ENCODE assay signal across 8 mouse cellular contexts in the genomic region with DNA sequence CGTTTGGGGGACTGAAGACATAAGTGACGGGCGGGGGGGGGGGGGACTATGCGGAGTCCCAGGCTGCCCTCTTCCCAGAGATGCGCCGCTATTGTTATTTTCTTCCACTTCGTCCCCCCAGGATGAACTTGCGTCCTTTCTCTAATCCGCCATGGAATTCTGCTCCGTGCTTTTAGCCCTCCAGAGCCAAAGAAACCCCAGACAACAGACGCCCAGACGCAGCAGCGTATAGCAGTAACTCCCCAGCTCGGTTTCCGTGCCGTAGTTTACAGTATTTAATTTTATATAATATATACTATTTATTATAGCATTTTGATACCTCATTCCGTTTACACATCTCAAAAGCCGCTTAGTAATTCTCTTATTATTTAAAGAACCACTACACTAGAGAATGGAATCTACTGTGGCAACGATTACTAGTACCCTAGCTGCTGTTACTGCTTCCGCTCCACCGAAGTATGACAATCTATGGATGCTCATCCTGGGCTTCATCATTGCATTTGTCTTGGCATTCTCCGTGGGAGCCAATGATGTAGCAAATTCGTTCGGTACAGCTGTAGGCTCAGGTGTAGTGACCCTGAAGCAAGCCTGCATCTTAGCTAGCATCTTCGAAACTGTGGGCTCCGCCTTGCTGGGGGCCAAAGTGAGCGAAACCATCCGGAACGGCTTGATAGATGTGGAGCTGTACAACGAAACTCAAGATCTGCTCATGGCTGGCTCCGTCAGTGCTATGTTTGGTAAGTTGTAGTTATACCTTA. TPM values are rescaled to one million over a fixed set of nuclear protein-coding genes. Genes with fewer than 3 reads are reported as not detected.
DNase-seq lines count a peak whose midpoint lies in the region; ATAC-seq and TF ChIP-seq lines count a peak whose summit lies in the region.

No protein-coding gene starts in this region.

- peak overlapping the region; percentile 86 for H3K4me3 ChIP-seq in kidney, adult 2 months (ENCODE audit: insufficient read depth, low read depth, low read length)
- H3K4me3 ChIP-seq in MEL (ENCODE audit: control insufficient read depth in 1 of 2, insufficient read depth in 1 of 2, low read depth in 2 of 2, low read length in 2 of 2) = peak overlapping the region; percentile 93 to 99
- peak overlapping the region; percentile 93 for H3K4me3 ChIP-seq in hindbrain, embryonic 11.5 days (ENCODE audit: low read depth, low read length)
- H3K4me3 ChIP-seq in liver, embryonic 15.5 days (replicated peaks) = peak overlapping the region; percentile 92

- peaks cover 28% of the 10 kb centered on the region for H3K79me2 ChIP-seq in MEL (ENCODE audit: control insufficient read depth, insufficient read depth, low read length, poor library complexity)

- no peak overlapping the region for H3K27ac ChIP-seq in kidney, adult 2 months (ENCODE audit: insufficient read depth, low read depth, low read length)
- 0 out of 2 replicates have a peak overlapping the region, but pooled peaks have one; percentile 24 for H3K27ac ChIP-seq in MEL (ENCODE audit: control insufficient read depth, low read depth, low read length)
- peak overlapping the region; percentile 85 for H3K27ac ChIP-seq in hindbrain, embryonic 11.5 days (ENCODE audit: low read depth, low read length)
- peak overlapping the region; percentile 93 for H3K27ac ChIP-seq in liver, embryonic 15.5 days (replicated peaks)

- H3K36me3 ChIP-seq in kidney, adult 2 months (ENCODE audit: control insufficient read depth, insufficient read depth, low read length) = peaks cover 2% of the 10 kb centered on the region
- peaks cover 9 to 29% of the 10 kb centered on the region in 2 experiments for H3K36me3 ChIP-seq in MEL (ENCODE audit: control insufficient read depth in 1 of 2, insufficient read depth in 2 of 2, low read length in 2 of 2)
- H3K36me3 ChIP-seq in hindbrain, embryonic 11.5 days (ENCODE audit: control insufficient read depth, insufficient read depth, low read length) = 0 out of 2 replicates have a peak, but pooled peaks cover 2% of the 10 kb centered on the region
- peaks cover 49% of the 10 kb centered on the region for H3K36me3 ChIP-seq in liver, embryonic 15.5 days (replicated peaks)

- ATAC-seq in hindbrain, embryonic 11.5 days (ENCODE audit: low FRiP score) = peak; percentile 7
- no peak for ATAC-seq in liver, embryonic 15.5 days (ENCODE audit: insufficient read depth)

- H3K9me3 ChIP-seq in MEL (replicated peaks; ENCODE audit: insufficient read depth, low read length) = no peaks in the 10 kb centered on the region
- H3K9me3 ChIP-seq in hindbrain, embryonic 11.5 days (ENCODE audit: control insufficient read depth, low read length) = no peaks in the 10 kb centered on the region
- H3K9me3 ChIP-seq in liver, embryonic 15.5 days (replicated peaks) = no peaks in the 10 kb centered on the region

- H3K27me3 ChIP-seq in kidney, adult 2 months (replicated peaks; ENCODE audit: control insufficient read depth, insufficient read depth, low read length) = no peaks in the 10 kb centered on the region
- no peaks in the 10 kb centered on the region for H3K27me3 ChIP-seq in MEL (ENCODE audit: control insufficient read depth in 1 of 2, insufficient read depth in 2 of 2, low read length in 2 of 2)
- H3K27me3 ChIP-seq in hindbrain, embryonic 11.5 days (ENCODE audit: control insufficient read depth, insufficient read depth, low read length) = no peaks in the 10 kb centered on the region
- H3K27me3 ChIP-seq in liver, embryonic 15.5 days = no peaks in the 10 kb centered on the region

- TF ChIP-seq CTCF in kidney, adult 2 months (conservative IDR thresholded peaks at IDR 0.05; ENCODE audit: insufficient read depth, insufficient read length, low read depth, low read length) = no peak
- TF ChIP-seq CTCF in MEL (IDR thresholded peaks at IDR 0.05 in 2 of 3, conservative IDR thresholded peaks at IDR 0.05 in 1 of 3; ENCODE audit: control insufficient read depth in 1 of 3, insufficient read depth in 1 of 3, low read depth in 2 of 3, low read length in 3 of 3, poor library complexity in 1 of 3, severe bottlenecking in 1 of 3) = no peak

- H3K4me2 ChIP-seq in hindbrain, embryonic 11.5 days (replicated peaks; ENCODE audit: low read depth, low read length) = peak overlapping the region; percentile 80
- H3K4me2 ChIP-seq in liver, embryonic 15.5 days = peak overlapping the region; percentile 67

- no peak for TF ChIP-seq RAD21 in MEL (IDR thresholded peaks at IDR 0.05; ENCODE audit: low read depth, low read length)

- H3K9ac ChIP-seq in MEL (ENCODE audit: control insufficient read depth, low read depth, low read length, poor library complexity, severe bottlenecking) = peak overlapping the region; percentile 99
- peak overlapping the region; percentile 96 for H3K9ac ChIP-seq in hindbrain, embryonic 11.5 days (ENCODE audit: low read depth, low read length)
- H3K9ac ChIP-seq in liver, embryonic 15.5 days = peak overlapping the region; percentile 95

- TF ChIP-seq EP300 in MEL (IDR thresholded peaks at IDR 0.05; ENCODE audit: low read depth in 1 of 2, low read length in 2 of 2) = no peak

- no peak for DNase-seq in kidney, adult 2 months
- no peak for DNase-seq in kidney, postnatal 25 days
- peak; percentile 37 for DNase-seq in MEL (ENCODE audit: low read depth, low spot score)
- DNase-seq in embryo, embryonic 11 days = peak; percentile 58
- DNase-seq in hindbrain, embryonic 11.5 days (ENCODE audit: low spot score) = peak; percentile 49
- peak; percentile 67 to 68 for DNase-seq in spleen, postnatal 10 days (ENCODE audit: low spot score in 2 of 2)
- no peak for DNase-seq in gastrocnemius, adult 8-10 months (ENCODE audit: low spot score in 2 of 2)

- TF ChIP-seq POLR2A in kidney, adult 2 months (IDR thresholded peaks at IDR 0.05; ENCODE audit: low read depth, low read length) = no peak
- TF ChIP-seq POLR2A in MEL (IDR thresholded peaks at IDR 0.05; ENCODE audit: control insufficient read depth in 1 of 2, insufficient read depth in 1 of 2, low read depth in 1 of 2, low read length in 2 of 2, poor library complexity in 1 of 2) = no peak

- 25% methylated on average over 31 of the region's 31 CpGs for WGBS in kidney, adult 2 months
- WGBS in hindbrain, embryonic 11.5 days = 29% methylated on average over 27 of the region's 31 CpGs
- WGBS in liver, embryonic 15.5 days (ENCODE audit: insufficient replicate concordance) = 18% methylated on average over 28 of the region's 31 CpGs

- peaks cover 7% of the 10 kb centered on the region; the same call in 1 of the 2 replicates for H3K4me1 ChIP-seq in kidney, adult 2 months (ENCODE audit: control insufficient read depth, insufficient read depth, low read length)
- peaks cover 2 to 22% of the 10 kb centered on the region in 2 experiments for H3K4me1 ChIP-seq in MEL (ENCODE audit: control insufficient read depth in 1 of 2, insufficient read depth in 2 of 2, low read length in 2 of 2)
- no peaks in the 10 kb centered on the region for H3K4me1 ChIP-seq in hindbrain, embryonic 11.5 days (replicated peaks; ENCODE audit: control insufficient read depth, insufficient read depth, low read length)
- peaks cover 66% of the 10 kb centered on the region for H3K4me1 ChIP-seq in liver, embryonic 15.5 days (replicated peaks)

TF ChIP-seq in MEL, 35 proteins besides CTCF, POLR2A, EP300 and RAD21:
- TF ChIP-seq ETS1 (IDR thresholded peaks at IDR 0.05; ENCODE audit: low read depth, low read length) = peak; percentile 57; the same call in 1 of the 2 replicates
- TF ChIP-seq MXI1 (IDR thresholded peaks at IDR 0.05; ENCODE audit: low read depth, low read length) = no peak
- no peak for TF ChIP-seq SMC3 (IDR thresholded peaks at IDR 0.05; ENCODE audit: low read depth, low read length)
- no peak; the same call in 1 of the 2 replicates for TF ChIP-seq SIN3A (IDR thresholded peaks at IDR 0.05; ENCODE audit: low read length)
TF ChIP-seq in MEL: peak in this region for 1.

RNA-seq across cellular contexts. Expression of a gene that starts 0.9 kb away (rescaled TPM):
- 14.0 and 14.7 TPM in 2 replicates for polyA plus RNA-seq in kidney, adult 2 months (2012; rRNA removed)
- 44.9 and 69.4 TPM in 2 replicates for total RNA-seq in MEL (2012; rRNA removed)
- polyA plus RNA-seq in MEL (2012; ENCODE audit: insufficient read depth in 1 of 2, insufficient read length in 2 of 2, low read depth in 1 of 2, low replicate concordance in 2 of 2, missing spikeins in 1 of 2) = 10 to 100 TPM in 1 of 2 experiments, not detected in 1; 80.7 TPM
- polyA plus RNA-seq in hindbrain, embryonic 11.5 days (2014; fragmentation: Nextera tagmentation; extraction: Ambion mirVana) = 50.3 and 59.9 TPM in 2 replicates
- 42.8 and 48.3 TPM in 2 replicates for polyA plus RNA-seq in liver, embryonic 15.5 days (2015; fragmentation: Nextera tagmentation; extraction: Ambion mirVana)
- total RNA-seq in gastrocnemius, adult 8-10 months (2022) = 10 to 100 TPM in 1 of 4 experiments, 1 to 10 TPM in 3; 7.5 to 11.3 (median 8.6) TPM

Comparison
In these comparisons a context has a peak if more than half of its experiments do, and no peak if none do; other contexts are left out.
1. DNase-seq: peak in MEL (single experiment), embryo, embryonic 11 days (single experiment), hindbrain, embryonic 11.5 days (single experiment) and spleen, postnatal 10 days (2 of 2); none in kidney, adult 2 months (single experiment), kidney, postnatal 25 days (0 of 2) and gastrocnemius, adult 8-10 months (0 of 2).
2. Peak in every context shown above with its lines, with median percentiles within 50 percentile points of each other: H3K4me3 ChIP-seq and H3K9ac ChIP-seq.